9 mouse cellular contexts compared by ENCODE assay signal in genomic region chr6:64729231-64730011, GRCm38 (mm10). TPM values are rescaled to one million over a fixed set of nuclear protein-coding genes. Genes with fewer than 3 reads are reported as not detected.
DNase-seq lines count a peak whose midpoint lies in the region; ATAC-seq and TF ChIP-seq lines count a peak whose summit lies in the region.
"Had no signal": no experiment of that assay in that cellular context is flagged by ENCODE, and none has a peak within 500 bp of the region (broad histone marks: within the 10 kb centered on the region; RNA-seq: fewer than 3 reads in every experiment).

No protein-coding gene starts in this region.

- no peak overlapping the region for H3K27ac ChIP-seq in forebrain, embryonic 12.5 days
- H3K27ac ChIP-seq in kidney, adult 2 months (ENCODE audit: insufficient read depth, low read depth, low read length): no peak overlapping the region

- peak; percentile 67 for ATAC-seq in forebrain, embryonic 12.5 days (ENCODE audit: low FRiP score)

- H3K9me3 ChIP-seq in forebrain, embryonic 12.5 days: no peaks in the 10 kb centered on the region

- WGBS in forebrain, embryonic 12.5 days: under 1% methylated on average over 53 of the region's 53 CpGs
- under 1% methylated on average over 53 of the region's 53 CpGs for WGBS in kidney, adult 2 months

- peaks cover 34% of the 10 kb centered on the region for H3K4me1 ChIP-seq in forebrain, embryonic 12.5 days
- H3K4me1 ChIP-seq in kidney, adult 2 months (ENCODE audit: control insufficient read depth, insufficient read depth, low read length): 0 out of 2 replicates have a peak, but pooled peaks cover 4% of the 10 kb centered on the region

- no peak overlapping the region for H3K9ac ChIP-seq in forebrain, embryonic 12.5 days

- peak overlapping the region; percentile 85 for H3K4me2 ChIP-seq in forebrain, embryonic 12.5 days

- peak overlapping the region; percentile 42 for H3K4me3 ChIP-seq in forebrain, embryonic 12.5 days (replicated peaks)
- H3K4me3 ChIP-seq in kidney, adult 2 months (ENCODE audit: insufficient read depth, low read depth, low read length): peak overlapping the region; percentile 42

- no peaks in the 10 kb centered on the region for H3K36me3 ChIP-seq in forebrain, embryonic 12.5 days (replicated peaks)
- H3K36me3 ChIP-seq in kidney, adult 2 months (ENCODE audit: control insufficient read depth, insufficient read depth, low read length): no peaks in the 10 kb centered on the region

- TF ChIP-seq CTCF in kidney, adult 2 months (conservative IDR thresholded peaks at IDR 0.05; ENCODE audit: insufficient read depth, insufficient read length, low read depth, low read length): no peak

- peaks cover 73% of the 10 kb centered on the region for H3K27me3 ChIP-seq in forebrain, embryonic 12.5 days
- H3K27me3 ChIP-seq in kidney, adult 2 months (replicated peaks; ENCODE audit: control insufficient read depth, insufficient read depth, low read length): peaks cover 11% of the 10 kb centered on the region

- TF ChIP-seq POLR2A in kidney, adult 2 months (IDR thresholded peaks at IDR 0.05; ENCODE audit: low read depth, low read length): no peak

- peak; percentile 5 to 13 for DNase-seq in left cerebral cortex, adult 18-20 months (ENCODE audit: low spot score in 2 of 2)
- no peak for DNase-seq in left cerebral cortex, adult 9 months (ENCODE audit: low spot score in 2 of 2)
- DNase-seq in adrenal gland, postnatal 14 days: peak; percentile 48
- DNase-seq in kidney, adult 2 months: no peak
- peak; percentile 2 for DNase-seq in lung, postnatal 36 days
- peak; percentile 20 for DNase-seq in yolk sac, embryonic 10.5 days (ENCODE audit: low spot score)
- no peak for DNase-seq in spleen, postnatal 14 days (ENCODE audit: low spot score in 2 of 2)

RNA-seq across cellular contexts. Expression of gene Atoh1, which starts 0.5 kb away (rescaled TPM):
- total RNA-seq in left cerebral cortex, adult 18-20 months (2021): not detected
- 0.23 TPM in 1 of 2 replicates, not detected in the other for total RNA-seq in adrenal gland, postnatal 14 days (2021)
- 0.09 TPM in 1 of 2 replicates, not detected in the other for polyA plus RNA-seq in forebrain, embryonic 12.5 days (2016; fragmentation: Nextera tagmentation; extraction: Ambion mirVana)
- not detected in 2 replicates for polyA plus RNA-seq in kidney, adult 2 months (2012; rRNA removed)
- total RNA-seq: layer of hippocampus, postnatal 36 days had no signal

Comparison
In these comparisons a context has a peak if more than half of its experiments do, and no peak if none do; other contexts are left out.
1. DNase-seq: peak in left cerebral cortex, adult 18-20 months (2 of 2), adrenal gland, postnatal 14 days (single experiment), lung, postnatal 36 days (single experiment) and yolk sac, embryonic 10.5 days (single experiment); none in left cerebral cortex, adult 9 months (0 of 2), kidney, adult 2 months (single experiment) and spleen, postnatal 14 days (0 of 2).